Mouse (Mus musculus) E14TG2a.4 (cell line): ENCODE measurements at regions not wholly inside any gene's neighbourhood (a gene's known extent, or its start where the extent isn't known, plus 50 kb on each side); places are given as distances from the start of the nearest gene placed in this dataset.

Experiments
- NANOG ChIP-seq: IDR thresholded peaks from 2 replicates; pipeline ENCODE4 v1.6.1; 2014; ENCODE audit warnings: borderline replicate concordance, low read length, mixed read lengths
- POU5F1 ChIP-seq: IDR thresholded peaks from 2 replicates; pipeline ENCODE4 v1.6.1; 2014; ENCODE audit warnings: low read length, borderline replicate concordance

DNA sequence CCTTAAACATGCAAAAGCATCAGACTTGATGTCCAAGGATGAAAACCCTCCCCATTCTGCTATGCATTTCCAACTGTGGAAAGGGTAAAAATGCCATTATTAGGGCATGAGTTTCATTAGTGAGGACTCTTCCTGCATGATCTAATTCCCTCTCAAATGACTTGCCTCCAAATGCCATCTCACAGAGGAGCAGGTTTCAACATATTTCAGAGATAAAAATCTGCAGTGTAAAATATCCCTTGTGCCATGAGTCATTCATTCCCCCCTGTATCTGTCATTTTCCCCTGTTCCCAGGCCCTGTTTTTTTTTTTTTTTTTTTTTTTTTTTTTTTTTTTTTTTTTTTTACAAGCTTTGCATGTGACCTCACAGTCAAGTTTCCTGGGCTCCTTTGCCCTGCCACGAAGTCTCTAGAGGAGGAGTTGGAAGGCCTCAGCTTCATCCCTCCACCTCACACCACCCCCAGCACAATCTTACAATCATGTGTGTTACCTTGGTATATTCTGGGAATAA lies 767.1 kb upstream of the 4930452B06Rik start:
- TF ChIP-seq NANOG (no peak), POU5F1 (no peak)
